Mouse (Mus musculus) thymus, adult 2 months (tissue): Measurements from ENCODE around the gene Colq. TPM values are rescaled to one million over a fixed set of nuclear protein-coding genes. Genes with fewer than 3 reads are reported as not detected.

ENCODE experiments used
- DNase-seq: peaks from one replicate; pipeline ENCODE4 v3.0.0; 2021
- H3K27ac ChIP-seq: fragments of 200-500 bp; 2 replicates; pipeline ENCODE4 v1.5.1; 2012; ENCODE audit warnings: low read length, control low read depth; ENCODE audit not compliant: control insufficient read depth, insufficient read depth
- H3K27me3 ChIP-seq: fragments of 200-500 bp; 2 replicates; pipeline ENCODE4 v1.6.1; 2012; ENCODE audit warnings: mild to moderate bottlenecking, low read length, moderate library complexity, mixed read lengths; ENCODE audit not compliant: control insufficient read depth, insufficient read depth
- H3K36me3 ChIP-seq: fragments of 200-500 bp; 2 replicates; pipeline ENCODE4 v1.6.1; 2012; ENCODE audit warnings: mild to moderate bottlenecking, low read length, moderate library complexity; ENCODE audit not compliant: control insufficient read depth, insufficient read depth
- H3K4me1 ChIP-seq: fragments of 200-500 bp; replicated peaks from 2 replicates; pipeline ENCODE4 v1.6.1; 2012; ENCODE audit warnings: low read length; ENCODE audit not compliant: control insufficient read depth, insufficient read depth
- H3K4me3 ChIP-seq: fragments of 200-500 bp; 2 replicates; pipeline ENCODE4 v1.5.1; 2012; ENCODE audit warnings: mild to moderate bottlenecking, low read length, control low read depth, moderate library complexity; ENCODE audit not compliant: control insufficient read depth, insufficient read depth
- CTCF ChIP-seq: fragments of 200-500 bp; IDR thresholded peaks from 2 replicates; pipeline ENCODE4 v1.5.1; 2012; ENCODE audit warnings: mild to moderate bottlenecking, control low read depth, low read length, moderate library complexity, borderline replicate concordance; ENCODE audit not compliant: control insufficient read depth, poor library complexity, insufficient read depth; ENCODE audit errors: extremely low read depth
- POLR2A ChIP-seq: fragments of 200-500 bp; IDR thresholded peaks from 2 replicates; pipeline ENCODE4 v1.6.1; 2012; ENCODE audit warnings: mild to moderate bottlenecking, low read length, control low read depth, moderate library complexity; ENCODE audit not compliant: control insufficient read depth, poor library complexity, insufficient read depth; ENCODE audit errors: extremely low read depth
- WGBS: fragments of 180-500 bp; shearing (Covaris S2); methylation state at CpG from one replicate; pipeline ENCODE4 v1.1.7; 2018; 5-methylcytosine and 5-hydroxymethylcytosine counted together
- polyA plus RNA-seq: library from polyadenylated mRNA; depleted of rRNA; stranded (reverse); fragments of >200 nt; gene quantifications from 2 replicates; pipeline ENCODE4 v1.2.3, GENCODE M21; 2012

The Colq gene
- polyA plus RNA-seq, 1 experiment = 151 TPM

- under 1% methylated on average over 8 of the region's 8 CpGs for whole genome bisulfite sequencing
- TF ChIP-seq CTCF (no peak), POLR2A (no peak)
- no peaks in the 10 kb centered on the region for H3K27me3 ChIP-seq
- H3K27ac ChIP-seq = peak overlapping the region; percentile 65
- DNase-seq = no peak
- H3K4me1 ChIP-seq = peaks cover 17% of the 10 kb centered on the region
- H3K36me3 ChIP-seq = peaks cover 30% of the 10 kb centered on the region
- peak overlapping the region; percentile 96 for H3K4me3 ChIP-seq
These were observed 95.6 kb downstream of the Colq start for GRCm38 (mm10) chr14:31495538-31495937.

DNA sequence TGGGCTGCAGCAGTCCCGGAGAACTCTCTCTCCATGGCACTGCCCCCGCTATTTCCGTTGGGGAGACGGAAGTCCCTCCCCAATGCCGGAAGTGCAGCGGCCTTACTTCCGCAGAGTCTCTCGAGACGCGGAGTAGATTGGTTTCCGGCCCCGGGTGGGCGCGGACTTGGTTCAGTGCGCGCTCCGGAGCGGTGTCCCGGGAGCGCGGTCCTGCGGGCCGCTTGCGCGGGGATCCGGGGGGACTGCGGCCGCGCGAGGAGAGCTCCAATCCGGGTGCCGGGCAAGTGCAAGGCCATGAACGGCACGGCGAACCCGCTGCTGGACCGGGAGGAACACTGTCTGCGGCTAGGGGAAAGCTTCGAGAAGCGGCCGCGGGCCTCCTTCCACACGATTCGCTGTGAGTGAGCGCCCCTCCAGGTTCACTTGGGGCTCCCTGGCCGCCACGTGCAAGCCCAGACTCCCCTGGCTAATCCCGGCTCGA is 96.1 kb downstream of the Colq start, which contains the start of gene Mettl6:
Gene Mettl6, minus strand, starts transcription at position 66 of the 481 bp plus-strand sequence.
- peak; percentile 97 for TF ChIP-seq POLR2A
- TF ChIP-seq CTCF = peak; percentile 42; the same call in 1 of the 2 replicates
- Histone ChIP-seq H3K36me3 (peaks cover 25% of the 10 kb centered on the region), H3K27me3 (no peaks in the 10 kb centered on the region), H3K27ac (peak within 1 kb of the TSS; percentile 65), H3K4me1 (peaks cover 17% of the 10 kb centered on the region), H3K4me3 (peak within 1 kb of the TSS; percentile 96)
- DNase-seq = peak; percentile 92
- WGBS = under 1% methylated on average over 49 of the region's 49 CpGs

- peaks cover 19% of the 10 kb centered on the region; the same call in 1 of the 2 replicates for H3K36me3 ChIP-seq
- DNase-seq = peak; percentile 54
- H3K27me3 ChIP-seq = no peaks in the 10 kb centered on the region
- under 1% methylated on average over 37 of the region's 37 CpGs for WGBS
- H3K4me1 ChIP-seq = peaks cover 17% of the 10 kb centered on the region
- TF ChIP-seq POLR2A (no peak), CTCF (no peak)
- peak within 1 kb of the TSS; percentile 65 for H3K27ac ChIP-seq
- peak within 1 kb of the TSS; percentile 96 for H3K4me3 ChIP-seq
These were observed 96.7 kb downstream of the Colq start, which contains the start of gene Eaf1 for GRCm38 (mm10) chr14:31494349-31494974. Gene Eaf1, plus strand, starts transcription at chr14:31494399.

DNA sequence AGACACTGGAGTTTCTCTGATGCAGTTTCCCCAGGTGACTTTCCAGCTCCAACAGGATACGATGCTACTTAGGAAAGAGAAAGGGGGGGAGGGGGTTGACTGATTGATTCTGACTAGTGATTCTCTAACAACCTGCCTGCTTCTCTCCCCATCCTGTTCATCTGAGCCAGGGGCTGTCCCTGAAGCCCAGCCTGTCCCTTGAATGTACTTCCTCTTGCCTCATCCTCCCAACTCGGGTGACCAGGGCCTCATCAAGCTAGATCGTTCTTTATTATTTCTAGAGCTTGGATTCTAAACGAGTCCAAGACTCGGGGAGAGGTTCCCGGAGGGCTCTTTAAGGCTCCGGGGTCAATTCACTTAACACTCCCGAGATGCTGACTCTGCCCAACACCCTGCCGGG is 97.2 kb downstream of the Colq start:
- Histone ChIP-seq H3K4me3 (peak overlapping the region; percentile 96), H3K36me3 (peaks cover 19% of the 10 kb centered on the region), H3K27ac (peak overlapping the region; percentile 3; the same call in 1 of the 2 replicates)

GRCm38 (mm10) chr14:31488055-31488454 is 103.1 kb downstream of the Colq start:
- H3K4me1 ChIP-seq = peaks cover 2% of the 10 kb centered on the region; the same call in 1 of the 2 replicates
- DNase-seq = no peak
- TF ChIP-seq POLR2A (no peak), CTCF (no peak)
- H3K27ac ChIP-seq = no peak overlapping the region
- peaks cover 57% of the 10 kb centered on the region for H3K36me3 ChIP-seq
- H3K27me3 ChIP-seq = no peaks in the 10 kb centered on the region
- no peak overlapping the region for H3K4me3 ChIP-seq
- 97% methylated on average over 6 of the region's 6 CpGs for WGBS

More for the DNA sequence above, 97.2 kb downstream of the Colq start:
- peaks cover 17% of the 10 kb centered on the region for H3K4me1 ChIP-seq
- 10% methylated on average over 9 of the region's 9 CpGs for WGBS
- no peaks in the 10 kb centered on the region for H3K27me3 ChIP-seq
- TF ChIP-seq POLR2A (no peak), CTCF (no peak)
- DNase-seq = no peak

GRCm38 (mm10) chr14:31486465-31486864 is 104.7 kb downstream of the Colq start:
- no peak for DNase-seq
- 87% methylated on average over 4 of the region's 4 CpGs for WGBS
- no peaks in the 10 kb centered on the region for H3K4me1 ChIP-seq

More at GRCm38 (mm10) chr14:31486465-31486864, 104.7 kb downstream of the Colq start:
- Histone ChIP-seq H3K36me3 (peaks cover 69% of the 10 kb centered on the region), H3K27me3 (no peaks in the 10 kb centered on the region), H3K27ac (no peak overlapping the region), H3K4me3 (no peak overlapping the region)
- TF ChIP-seq POLR2A (no peak), CTCF (no peak)
